Mouse (Mus musculus) layer of hippocampus, adult 9-10 months (tissue): ENCODE measurements around the gene Gm3839.
"Not testable (repeated sequence)": the region's sequence is repeated elsewhere in the genome, so short reads cannot be mapped to it uniquely, and the experiment has no call there.

Source experiments
- DNase-seq: peaks from one replicate; pipeline ENCODE4 v3.0.0; 2022; ENCODE audit warnings: low spot score

Gm3839 gene

DNA sequence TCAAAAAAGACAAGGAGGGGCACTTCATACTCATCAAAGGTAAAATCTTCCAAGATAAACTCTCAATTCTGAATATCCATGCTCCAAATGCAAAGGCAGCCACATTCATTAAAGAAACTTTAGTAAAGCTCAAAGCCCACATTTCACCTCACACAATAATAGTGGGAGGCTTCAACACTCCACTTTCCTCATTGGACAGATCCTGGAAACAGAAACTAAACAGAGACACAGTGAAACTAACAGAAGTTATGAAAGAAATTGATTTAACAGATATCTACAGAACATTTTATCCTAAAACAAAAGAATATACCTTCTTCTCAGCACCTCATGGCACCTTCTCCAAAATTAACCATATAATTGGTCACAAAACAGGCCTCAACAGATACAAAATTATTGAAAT lies at the start of gene Gm3839:
Gene Gm3839 (minus strand): TSS at position 101 of the 400 bp plus-strand sequence.
- not testable (repeated sequence) for DNase-seq

DNA sequence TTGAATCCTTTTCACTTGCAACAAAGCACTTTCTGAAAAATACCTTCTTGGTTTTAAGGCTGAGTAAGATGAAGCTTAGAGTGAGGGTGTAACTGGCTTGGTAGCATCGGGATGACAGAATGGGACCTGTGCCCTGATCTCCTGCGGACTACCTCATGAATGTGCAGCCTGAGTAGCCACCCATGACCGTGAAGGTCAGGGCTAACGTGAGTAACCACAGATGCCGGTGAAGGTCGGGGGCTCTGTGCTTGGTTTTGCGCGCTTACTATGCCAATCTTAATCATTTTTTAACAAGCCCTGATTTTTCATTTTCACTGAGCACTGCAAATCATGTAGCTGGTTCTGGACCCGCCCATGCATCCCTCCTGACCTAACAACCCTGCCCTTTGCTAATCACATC lies 49.1 kb upstream of the Gm3839 start:
- DNase-seq = no peak

DNA sequence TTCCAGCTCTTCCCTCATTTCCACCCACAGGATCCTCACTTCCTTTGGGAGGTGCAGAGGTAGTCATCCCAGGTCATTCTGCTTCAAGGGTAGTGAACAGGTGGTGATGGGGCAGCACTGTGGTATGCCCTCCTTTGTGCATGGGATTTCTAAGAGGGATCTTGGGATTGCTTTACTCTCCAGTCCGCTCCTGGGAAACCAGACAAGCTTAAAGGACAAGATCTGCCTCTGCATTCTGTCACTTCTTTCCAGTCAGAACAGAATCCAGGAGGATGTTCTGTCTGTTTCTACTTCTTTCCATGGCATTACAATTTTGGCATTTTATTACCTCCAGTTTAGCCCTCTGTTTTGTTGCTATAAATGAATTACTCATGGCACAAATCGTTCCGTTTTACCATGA lies 21.3 kb upstream of the Gm3839 start:
- DNase-seq = no peak

DNA sequence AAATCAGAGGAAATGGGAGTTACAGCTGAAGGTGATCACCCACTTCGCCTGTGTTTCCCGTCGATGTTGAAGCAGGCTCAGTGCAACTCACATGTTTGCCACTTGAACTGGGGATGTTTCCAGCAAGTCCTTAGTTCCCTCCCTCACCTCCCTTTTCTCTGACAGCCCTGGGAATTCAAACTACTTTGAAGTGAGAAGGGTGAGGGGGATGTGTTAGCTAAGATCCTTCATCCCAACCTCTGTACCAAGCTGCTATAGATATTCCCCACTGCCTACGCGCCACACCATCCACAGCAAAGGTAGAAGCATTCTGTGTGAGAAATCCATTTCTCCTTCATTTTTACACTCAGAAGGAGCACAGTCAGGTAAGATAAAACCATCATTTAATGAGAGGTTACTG lies 18.7 kb upstream of the Gm3839 start:
- no peak for DNase-seq

DNA sequence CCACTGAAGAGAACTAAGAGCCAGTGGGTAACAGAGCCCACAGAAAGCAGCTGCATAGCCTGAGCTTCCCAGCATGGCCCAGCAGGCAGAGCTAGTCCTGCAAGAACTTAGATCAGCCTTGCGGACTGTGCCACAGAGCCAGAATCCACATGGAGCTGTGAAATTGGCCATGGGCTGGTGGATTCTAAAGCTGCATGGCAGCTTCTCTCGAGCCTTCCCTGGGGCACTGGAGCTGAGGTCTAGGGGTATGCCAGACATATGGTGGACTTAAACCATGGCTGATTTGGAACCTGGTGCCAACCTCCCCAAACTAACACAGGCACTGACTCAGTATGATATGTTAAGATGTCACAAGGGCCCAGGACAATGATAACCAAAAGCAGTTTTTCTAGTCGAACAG lies 10.4 kb downstream of the Gm3839 start:
- DNase-seq = no peak

DNA sequence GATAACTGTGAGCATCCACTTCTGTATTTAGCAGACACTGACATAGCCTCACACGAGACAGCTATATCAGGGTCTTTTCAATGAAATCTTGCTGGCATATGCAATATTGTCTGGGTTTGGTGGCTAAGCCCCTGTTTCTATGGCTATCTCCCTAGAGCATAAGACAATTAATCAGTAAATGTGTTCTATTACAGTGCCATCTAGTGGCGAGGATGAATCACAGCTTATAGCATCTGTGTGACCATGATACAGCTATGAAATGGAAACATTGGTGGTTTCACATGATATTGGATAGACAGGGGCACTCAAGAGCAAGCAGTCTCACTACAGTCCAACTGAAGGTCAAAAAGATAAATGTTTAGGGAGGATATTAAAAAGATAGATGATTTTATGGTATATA lies 26.5 kb downstream of the Gm3839 start:
- DNase-seq = no peak

DNA sequence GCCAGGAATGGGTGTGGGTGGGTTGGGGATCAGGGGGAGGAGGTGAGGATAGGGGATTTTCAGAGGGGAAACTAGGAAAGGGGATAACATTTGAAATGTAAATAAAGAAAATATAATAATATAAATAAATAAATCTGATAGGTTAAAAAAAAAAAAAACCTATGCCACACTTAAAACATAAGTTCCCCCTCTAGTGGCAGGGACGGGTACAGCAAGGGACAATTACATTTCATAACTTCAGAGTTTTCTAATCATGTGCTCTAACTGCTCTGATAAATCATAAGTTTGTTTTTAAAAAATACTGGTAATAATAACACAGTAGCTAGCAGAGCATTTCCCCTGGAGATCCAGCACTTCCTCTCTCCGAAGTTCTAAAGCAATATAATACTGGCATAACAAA lies 49.4 kb downstream of the Gm3839 start:
- DNase-seq = no peak

DNA sequence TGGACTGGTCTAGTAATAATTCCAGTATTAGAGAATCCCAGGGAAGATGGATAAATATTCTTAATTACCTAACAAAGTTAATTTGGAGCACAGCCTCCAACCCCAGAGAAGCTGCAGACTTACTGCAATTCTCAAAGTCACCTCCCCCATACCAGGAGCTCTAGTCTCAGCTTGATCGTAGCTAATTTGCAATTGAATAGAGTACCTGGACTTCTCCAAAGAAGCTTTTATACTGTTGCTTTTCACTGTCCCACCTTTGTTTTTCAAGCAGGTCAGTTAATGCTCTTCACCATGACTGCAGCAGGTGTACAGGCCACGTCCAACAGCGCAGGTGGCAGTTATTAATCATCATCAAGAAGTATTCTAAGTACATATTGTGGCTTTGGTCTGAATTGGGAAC lies 68.6 kb downstream of the Gm3839 start:
- DNase-seq = not testable (repeated sequence)

DNA sequence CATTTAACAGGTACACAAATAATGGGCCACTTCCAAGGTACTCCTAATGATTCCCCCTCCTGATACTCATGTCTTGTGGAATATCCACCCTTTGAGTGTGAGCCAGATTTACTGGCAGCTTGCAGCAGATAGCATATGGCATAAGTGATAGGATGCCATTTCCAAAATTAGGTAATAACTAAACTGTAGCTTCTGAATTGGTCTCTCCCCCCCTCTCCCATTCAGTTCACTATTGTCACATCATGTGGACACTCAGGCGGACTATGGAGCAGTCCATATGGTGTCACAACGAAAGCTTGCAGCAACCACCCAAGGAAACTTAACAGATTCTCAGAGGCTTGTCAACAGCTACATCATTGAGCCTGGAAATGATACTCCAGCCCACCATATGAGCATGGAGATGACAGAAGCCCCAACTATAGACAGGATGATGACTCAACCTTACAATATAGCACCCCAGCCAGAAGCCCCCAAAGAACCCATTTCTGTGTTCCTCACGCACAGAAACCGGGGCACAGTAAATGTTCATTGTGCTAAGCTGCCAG lies 99.3 kb downstream of the Gm3839 start:
- no peak for DNase-seq

DNA sequence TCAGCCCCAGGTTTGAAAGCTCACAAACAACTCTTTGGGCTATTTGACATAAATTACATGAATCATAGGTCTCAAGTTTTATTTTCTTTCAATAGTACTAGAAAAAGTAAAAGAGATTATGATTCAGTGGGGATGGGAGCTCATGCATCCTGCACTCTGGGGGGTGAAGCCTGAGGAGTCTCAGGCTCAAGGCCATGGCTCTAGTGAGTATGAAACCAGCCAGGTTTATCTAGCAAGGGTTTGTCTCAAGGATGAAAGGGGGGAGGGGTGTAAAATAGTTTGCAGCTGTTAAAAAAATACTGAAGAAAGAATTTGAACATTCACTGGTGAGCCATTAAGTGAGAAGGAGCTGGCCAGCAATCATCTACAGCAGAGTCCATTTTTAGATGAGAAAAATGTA lies 108.5 kb downstream of the Gm3839 start:
- no peak for DNase-seq

DNA sequence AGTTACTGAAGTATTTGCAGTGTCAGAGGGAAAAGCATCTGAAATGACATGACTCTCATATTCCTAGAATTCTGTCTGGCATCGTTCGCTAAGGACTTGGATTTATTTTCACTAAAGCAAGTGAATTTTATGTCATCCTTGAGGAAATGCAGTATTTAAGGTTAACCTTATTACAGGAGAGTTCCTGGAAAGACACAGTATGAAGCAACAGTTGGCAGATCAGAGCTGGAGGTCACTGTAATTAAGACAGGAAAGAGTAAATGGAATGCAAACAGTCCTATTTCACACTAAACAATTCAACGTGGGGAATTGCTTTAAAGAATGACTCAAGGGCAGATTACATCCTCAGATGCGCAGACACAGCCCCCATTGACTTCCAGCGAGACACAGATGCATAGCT lies 112.0 kb downstream of the Gm3839 start:
- DNase-seq = no peak

DNA sequence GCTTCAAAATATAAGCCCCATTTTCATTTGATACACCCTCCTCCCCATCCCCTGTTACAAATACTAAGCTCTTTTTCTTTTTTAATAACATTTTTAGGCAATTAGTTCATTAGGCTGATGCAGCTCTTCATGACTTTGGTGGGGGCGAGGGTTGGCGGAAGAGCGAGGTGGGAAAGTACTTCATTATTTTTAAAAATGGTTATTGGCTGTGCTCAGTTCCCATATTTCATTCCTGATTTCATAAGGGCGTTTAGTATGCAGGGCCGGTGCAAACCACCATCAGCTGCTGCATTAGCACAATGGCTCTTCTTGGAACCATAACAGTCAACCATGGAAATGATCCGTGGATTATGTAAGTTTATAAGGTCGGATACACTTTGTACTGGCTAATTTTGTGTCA lies 124.4 kb downstream of the Gm3839 start:
- DNase-seq = no peak
